Mouse (Mus musculus): ENCODE results near the gene Snx30. TPM values are rescaled to one million over a fixed set of nuclear protein-coding genes. Genes with fewer than 3 reads are reported as not detected.

The Snx30 gene
- total and polyA plus RNA-seq, 3 experiments, result 4.2 to 8.6 TPM; not detected in 1

GRCm38 (mm10) chr4:59806879-59807195 lies 1.2 kb downstream of the Snx30 start:
- H3K27me3 ChIP-seq (ENCODE audit: control insufficient read depth in 1 of 2, insufficient read depth in 2 of 2, low read length in 2 of 2), result no peaks in the 10 kb centered on the region
- no peaks in the 10 kb centered on the region; the same call in 1 of the 2 replicates for H3K79me2 ChIP-seq (ENCODE audit: control insufficient read depth, insufficient read depth, low read length, poor library complexity)
- no peak overlapping the region for H3K27ac ChIP-seq (ENCODE audit: control insufficient read depth, low read depth, low read length)
- H3K4me3 ChIP-seq (ENCODE audit: control insufficient read depth in 1 of 2, insufficient read depth in 1 of 2, low read depth in 2 of 2, low read length in 2 of 2), result peak overlapping the region; percentile 84 to 96
- peak overlapping the region; percentile 82 for H3K9ac ChIP-seq (ENCODE audit: control insufficient read depth, low read depth, low read length, poor library complexity, severe bottlenecking)
- no peaks in the 10 kb centered on the region for H3K9me3 ChIP-seq (replicated peaks; ENCODE audit: insufficient read depth, low read length)
- no peak for TF ChIP-seq MYC (IDR thresholded peaks at IDR 0.05; ENCODE audit: low read depth, low read length)
- TF ChIP-seq RCOR1 (IDR thresholded peaks at IDR 0.05; ENCODE audit: low read depth, low read length), result no peak
- TF ChIP-seq CHD2 (IDR thresholded peaks at IDR 0.05; ENCODE audit: low read length), result no peak
- TF ChIP-seq TCF12 (IDR thresholded peaks at IDR 0.05; ENCODE audit: low read depth, low read length), result no peak
- no peak for TF ChIP-seq GATA1 (IDR thresholded peaks at IDR 0.05; ENCODE audit: low read depth, low read length)
- no peak for TF ChIP-seq MYB (IDR thresholded peaks at IDR 0.05; ENCODE audit: low read depth, low read length)
- no peak for TF ChIP-seq USF1 (IDR thresholded peaks at IDR 0.05; ENCODE audit: low read depth, low read length)
- TF ChIP-seq UBTF (IDR thresholded peaks at IDR 0.05; ENCODE audit: borderline replicate concordance, insufficient read depth, low read depth, low read length), result no peak
- TF ChIP-seq SMC3 (IDR thresholded peaks at IDR 0.05; ENCODE audit: low read depth, low read length), result no peak
- TF ChIP-seq MAFK (IDR thresholded peaks at IDR 0.05; ENCODE audit: borderline replicate concordance, low read depth, low read length), result no peak
- TF ChIP-seq KAT2A (conservative IDR thresholded peaks at IDR 0.05; ENCODE audit: low read depth, low read length), result no peak
- no peak for TF ChIP-seq POLR2AphosphoS2 (IDR thresholded peaks at IDR 0.05; ENCODE audit: low read length)
- no peak for TF ChIP-seq NELFE (IDR thresholded peaks at IDR 0.05; ENCODE audit: low read depth, low read length)
- TF ChIP-seq MAZ (IDR thresholded peaks at IDR 0.05; ENCODE audit: low read depth, low read length), result no peak
- H3K36me3 ChIP-seq (ENCODE audit: control insufficient read depth in 1 of 2, insufficient read depth in 2 of 2, low read length in 2 of 2), result peaks cover 0 to 19% of the 10 kb centered on the region in 2 experiments; a peak in 2 of 4 replicates
- H3K4me1 ChIP-seq (ENCODE audit: control insufficient read depth in 1 of 2, insufficient read depth in 2 of 2, low read length in 2 of 2), result peaks cover 12 to 28% of the 10 kb centered on the region in 2 experiments
- DNase-seq (ENCODE audit: low read depth, low spot score), result no peak

DNA sequence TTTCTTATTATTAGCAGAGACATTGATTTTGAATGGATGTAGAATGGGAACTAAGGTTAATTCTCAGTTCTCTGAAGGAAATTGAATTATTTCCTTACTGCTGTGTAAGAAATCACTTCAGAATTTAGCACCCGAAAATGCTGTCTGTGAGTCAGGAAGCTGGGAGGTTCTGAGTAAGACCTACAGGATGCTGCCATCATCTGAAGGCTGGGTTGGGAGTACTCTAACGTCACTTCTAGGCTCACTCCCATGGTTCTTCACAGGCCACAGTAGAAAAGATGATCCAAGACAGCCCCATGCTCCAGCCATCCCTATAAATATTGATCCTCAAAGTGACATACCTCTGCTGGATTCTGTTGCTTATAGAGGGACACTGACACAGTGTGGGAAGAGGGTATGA lies 1.9 kb downstream of the Snx30 start:
- peaks cover 8 to 23% of the 10 kb centered on the region in 2 experiments for H3K4me1 ChIP-seq (ENCODE audit: control insufficient read depth in 1 of 2, insufficient read depth in 2 of 2, low read length in 2 of 2)
- no peak overlapping the region for H3K27ac ChIP-seq (ENCODE audit: control insufficient read depth, low read depth, low read length)
- no peak overlapping the region for H3K4me3 ChIP-seq (ENCODE audit: control insufficient read depth in 1 of 2, insufficient read depth in 1 of 2, low read depth in 2 of 2, low read length in 2 of 2)

DNA sequence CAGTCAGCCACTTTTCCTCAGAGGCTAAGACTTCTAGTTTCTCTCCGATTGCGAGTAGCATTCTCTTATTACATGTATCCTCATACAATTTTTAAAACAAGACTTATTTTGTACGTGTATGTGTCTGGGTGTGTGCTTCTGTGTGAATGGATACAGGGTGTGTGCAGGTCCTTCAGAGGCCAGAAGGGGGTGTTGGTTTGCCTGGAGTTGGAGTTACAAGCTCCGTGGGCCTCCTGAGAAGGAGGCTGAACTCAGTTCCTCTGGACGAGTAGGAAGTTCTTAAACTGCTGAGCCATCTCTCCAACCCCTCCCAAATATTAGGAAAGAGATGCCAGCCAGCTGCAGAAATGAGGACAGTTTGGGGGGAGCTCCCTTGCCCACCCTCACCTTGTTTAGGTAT lies 2.8 kb downstream of the Snx30 start:
- H3K4me3 ChIP-seq (ENCODE audit: control insufficient read depth in 1 of 2, insufficient read depth in 1 of 2, low read depth in 2 of 2, low read length in 2 of 2), result no peak overlapping the region
- peaks cover 7 to 14% of the 10 kb centered on the region in 2 experiments for H3K4me1 ChIP-seq (ENCODE audit: control insufficient read depth in 1 of 2, insufficient read depth in 2 of 2, low read length in 2 of 2)
- peaks cover 0 to 9% of the 10 kb centered on the region in 2 experiments; a peak in 2 of 4 replicates for H3K36me3 ChIP-seq (ENCODE audit: control insufficient read depth in 1 of 2, insufficient read depth in 2 of 2, low read length in 2 of 2)
- no peaks in the 10 kb centered on the region for H3K9me3 ChIP-seq (replicated peaks; ENCODE audit: insufficient read depth, low read length)
- TF ChIP-seq SMC3 (IDR thresholded peaks at IDR 0.05; ENCODE audit: low read depth, low read length) (peak; percentile 54), MXI1 (IDR thresholded peaks at IDR 0.05; ENCODE audit: low read depth, low read length) (no peak), CTCF (IDR thresholded peaks at IDR 0.05 in 2 of 3, conservative IDR thresholded peaks at IDR 0.05 in 1 of 3; ENCODE audit: control insufficient read depth in 1 of 3, insufficient read depth in 1 of 3, low read depth in 2 of 3, low read length in 3 of 3, poor library complexity in 1 of 3, severe bottlenecking in 1 of 3) (peak; percentile 35 to 60 (median 46)), RAD21 (IDR thresholded peaks at IDR 0.05; ENCODE audit: low read depth, low read length) (peak; percentile 16), ZC3H11A (IDR thresholded peaks at IDR 0.05; ENCODE audit: low read depth, low read length) (peak; percentile 9; the same call in 1 of the 2 replicates)
- no peaks in the 10 kb centered on the region for H3K27me3 ChIP-seq (ENCODE audit: control insufficient read depth in 1 of 2, insufficient read depth in 2 of 2, low read length in 2 of 2)
- H3K9ac ChIP-seq (ENCODE audit: control insufficient read depth, low read depth, low read length, poor library complexity, severe bottlenecking), result no peak overlapping the region
- H3K79me2 ChIP-seq (ENCODE audit: control insufficient read depth, insufficient read depth, low read length, poor library complexity), result no peaks in the 10 kb centered on the region; the same call in 1 of the 2 replicates
- no peak overlapping the region for H3K27ac ChIP-seq (ENCODE audit: control insufficient read depth, low read depth, low read length)
- DNase-seq (ENCODE audit: low read depth, low spot score), result peak; percentile 62

More for the DNA sequence above, 1.9 kb downstream of the Snx30 start:
- Histone ChIP-seq H3K79me2 (ENCODE audit: control insufficient read depth, insufficient read depth, low read length, poor library complexity) (no peaks in the 10 kb centered on the region; the same call in 1 of the 2 replicates), H3K9me3 (replicated peaks; ENCODE audit: insufficient read depth, low read length) (no peaks in the 10 kb centered on the region), H3K27me3 (ENCODE audit: control insufficient read depth in 1 of 2, insufficient read depth in 2 of 2, low read length in 2 of 2) (no peaks in the 10 kb centered on the region), H3K36me3 (ENCODE audit: control insufficient read depth in 1 of 2, insufficient read depth in 2 of 2, low read length in 2 of 2) (peaks cover 0 to 14% of the 10 kb centered on the region in 2 experiments; a peak in 2 of 4 replicates), H3K9ac (ENCODE audit: control insufficient read depth, low read depth, low read length, poor library complexity, severe bottlenecking) (no peak overlapping the region)
- no peak for DNase-seq (ENCODE audit: low read depth, low spot score)
- TF ChIP-seq NELFE (IDR thresholded peaks at IDR 0.05; ENCODE audit: low read depth, low read length) (no peak), HCFC1 (IDR thresholded peaks at IDR 0.05; ENCODE audit: low read depth, low read length) (no peak), MAFK (IDR thresholded peaks at IDR 0.05; ENCODE audit: borderline replicate concordance, low read depth, low read length) (no peak), SMC3 (IDR thresholded peaks at IDR 0.05; ENCODE audit: low read depth, low read length) (no peak)

Data from MEL (cell line).